Mouse (Mus musculus): ENCODE results near the gene Rpl13a. TPM values are rescaled to one million over a fixed set of nuclear protein-coding genes. Genes with fewer than 3 reads are reported as not detected.

The Rpl13a gene
- polyA plus RNA-seq, 1 experiment = 4,999 TPM

GRCm38 (mm10) chr7:45122561-45123185, 5.9 kb downstream of the Rpl13a start:
- Histone ChIP-seq H3K36me3 (ENCODE audit: control insufficient read depth, insufficient read depth, low read length) (peaks cover 37% of the 10 kb centered on the region), H3K4me1 (replicated peaks; ENCODE audit: control insufficient read depth, insufficient read depth, low read length) (peaks cover 60% of the 10 kb centered on the region)
- WGBS = 76% methylated on average over 15 of the region's 15 CpGs

GRCm38 (mm10) chr7:45121966-45122365, 6.6 kb downstream of the Rpl13a start:
- DNase-seq = no peak
- Histone ChIP-seq H3K4me3 (ENCODE audit: control insufficient read depth, insufficient read depth, low read length) (peak overlapping the region; percentile 79), H3K36me3 (ENCODE audit: control insufficient read depth, insufficient read depth, low read length) (peaks cover 33% of the 10 kb centered on the region), H3K27ac (ENCODE audit: control insufficient read depth, insufficient read depth, low read length) (peak overlapping the region; percentile 97), H3K27me3 (ENCODE audit: control insufficient read depth, insufficient read depth, low read length) (no peaks in the 10 kb centered on the region), H3K4me1 (replicated peaks; ENCODE audit: control insufficient read depth, insufficient read depth, low read length) (peaks cover 55% of the 10 kb centered on the region)
- TF ChIP-seq POLR2A (IDR thresholded peaks at IDR 0.05; ENCODE audit: control insufficient read depth, extremely low read depth, insufficient read depth, low read length, poor library complexity) (no peak), CTCF (IDR thresholded peaks at IDR 0.05; ENCODE audit: borderline replicate concordance, control insufficient read depth, extremely low read depth, insufficient read depth, low read length, poor library complexity) (no peak)

More at GRCm38 (mm10) chr7:45122561-45123185, 5.9 kb downstream of the Rpl13a start:
- DNase-seq = no peak
- Histone ChIP-seq H3K4me3 (ENCODE audit: control insufficient read depth, insufficient read depth, low read length) (peak overlapping the region; percentile 79), H3K27me3 (ENCODE audit: control insufficient read depth, insufficient read depth, low read length) (no peaks in the 10 kb centered on the region), H3K27ac (ENCODE audit: control insufficient read depth, insufficient read depth, low read length) (peak overlapping the region; percentile 97)
- no peak for TF ChIP-seq CTCF (IDR thresholded peaks at IDR 0.05; ENCODE audit: borderline replicate concordance, control insufficient read depth, extremely low read depth, insufficient read depth, low read length, poor library complexity)
- TF ChIP-seq POLR2A (IDR thresholded peaks at IDR 0.05; ENCODE audit: control insufficient read depth, extremely low read depth, insufficient read depth, low read length, poor library complexity) = no peak

GRCm38 (mm10) chr7:45121404-45121803, 7.2 kb downstream of the Rpl13a start:
- WGBS = 2% methylated on average over 8 of the region's 8 CpGs
- H3K27me3 ChIP-seq (ENCODE audit: control insufficient read depth, insufficient read depth, low read length) = no peaks in the 10 kb centered on the region
- peaks cover 50% of the 10 kb centered on the region for H3K4me1 ChIP-seq (replicated peaks; ENCODE audit: control insufficient read depth, insufficient read depth, low read length)
- peaks cover 27% of the 10 kb centered on the region for H3K36me3 ChIP-seq (ENCODE audit: control insufficient read depth, insufficient read depth, low read length)
- 0 out of 2 replicates have a peak, but pooled peaks have one; percentile 38 for TF ChIP-seq CTCF (IDR thresholded peaks at IDR 0.05; ENCODE audit: borderline replicate concordance, control insufficient read depth, extremely low read depth, insufficient read depth, low read length, poor library complexity)
- TF ChIP-seq POLR2A (IDR thresholded peaks at IDR 0.05; ENCODE audit: control insufficient read depth, extremely low read depth, insufficient read depth, low read length, poor library complexity) = peak; percentile 92
- peak overlapping the region; percentile 79 for H3K4me3 ChIP-seq (ENCODE audit: control insufficient read depth, insufficient read depth, low read length)
- DNase-seq = peak; percentile 87
- H3K27ac ChIP-seq (ENCODE audit: control insufficient read depth, insufficient read depth, low read length) = peak overlapping the region; percentile 97

GRCm38 (mm10) chr7:45119780-45120709, 8.5 kb downstream of the Rpl13a start:
- peak overlapping the region; percentile 97 for H3K27ac ChIP-seq (ENCODE audit: control insufficient read depth, insufficient read depth, low read length)
- no peaks in the 10 kb centered on the region for H3K27me3 ChIP-seq (ENCODE audit: control insufficient read depth, insufficient read depth, low read length)
- TF ChIP-seq POLR2A (IDR thresholded peaks at IDR 0.05; ENCODE audit: control insufficient read depth, extremely low read depth, insufficient read depth, low read length, poor library complexity) (no peak), CTCF (IDR thresholded peaks at IDR 0.05; ENCODE audit: borderline replicate concordance, control insufficient read depth, extremely low read depth, insufficient read depth, low read length, poor library complexity) (no peak)
- H3K36me3 ChIP-seq (ENCODE audit: control insufficient read depth, insufficient read depth, low read length) = peaks cover 14% of the 10 kb centered on the region
- DNase-seq = no peak
- WGBS = 71% methylated on average over 5 of the region's 5 CpGs
- peaks cover 46% of the 10 kb centered on the region for H3K4me1 ChIP-seq (replicated peaks; ENCODE audit: control insufficient read depth, insufficient read depth, low read length)
- no peak overlapping the region for H3K4me3 ChIP-seq (ENCODE audit: control insufficient read depth, insufficient read depth, low read length)

- H3K36me3 ChIP-seq (ENCODE audit: control insufficient read depth, insufficient read depth, low read length) = peaks cover 13% of the 10 kb centered on the region
- no peak overlapping the region for H3K27ac ChIP-seq (ENCODE audit: control insufficient read depth, insufficient read depth, low read length)
- 94% methylated on average over 6 of the region's 6 CpGs for WGBS
- DNase-seq = no peak
- peaks cover 43% of the 10 kb centered on the region for H3K4me1 ChIP-seq (replicated peaks; ENCODE audit: control insufficient read depth, insufficient read depth, low read length)
- TF ChIP-seq CTCF (IDR thresholded peaks at IDR 0.05; ENCODE audit: borderline replicate concordance, control insufficient read depth, extremely low read depth, insufficient read depth, low read length, poor library complexity) (no peak), POLR2A (IDR thresholded peaks at IDR 0.05; ENCODE audit: control insufficient read depth, extremely low read depth, insufficient read depth, low read length, poor library complexity) (no peak)
- no peak overlapping the region for H3K4me3 ChIP-seq (ENCODE audit: control insufficient read depth, insufficient read depth, low read length)
- no peaks in the 10 kb centered on the region for H3K27me3 ChIP-seq (ENCODE audit: control insufficient read depth, insufficient read depth, low read length)
Observed at GRCm38 (mm10) chr7:45118336-45118735, 10.2 kb downstream of the Rpl13a start.

GRCm38 (mm10) chr7:45117566-45117965, 11.0 kb downstream of the Rpl13a start:
- H3K4me3 ChIP-seq (ENCODE audit: control insufficient read depth, insufficient read depth, low read length) = no peak overlapping the region
- no peak overlapping the region for H3K27ac ChIP-seq (ENCODE audit: control insufficient read depth, insufficient read depth, low read length)
- H3K36me3 ChIP-seq (ENCODE audit: control insufficient read depth, insufficient read depth, low read length) = peaks cover 8% of the 10 kb centered on the region
- peaks cover 36% of the 10 kb centered on the region for H3K4me1 ChIP-seq (replicated peaks; ENCODE audit: control insufficient read depth, insufficient read depth, low read length)
- 90% methylated on average over 8 of the region's 8 CpGs for WGBS
- DNase-seq = no peak
- TF ChIP-seq CTCF (IDR thresholded peaks at IDR 0.05; ENCODE audit: borderline replicate concordance, control insufficient read depth, extremely low read depth, insufficient read depth, low read length, poor library complexity) = no peak
- H3K27me3 ChIP-seq (ENCODE audit: control insufficient read depth, insufficient read depth, low read length) = no peaks in the 10 kb centered on the region
